Mouse (Mus musculus): ENCODE results near the gene BC067074.

- TF ChIP-seq MYC (IDR thresholded peaks at IDR 0.05; ENCODE audit: low read depth, low read length) (no peak), CHD2 (IDR thresholded peaks at IDR 0.05; ENCODE audit: low read length) (no peak), CTCF (IDR thresholded peaks at IDR 0.05 in 2 of 3, conservative IDR thresholded peaks at IDR 0.05 in 1 of 3; ENCODE audit: control insufficient read depth in 1 of 3, insufficient read depth in 1 of 3, low read depth in 2 of 3, low read length in 3 of 3, poor library complexity in 1 of 3, severe bottlenecking in 1 of 3) (no peak), EP300 (IDR thresholded peaks at IDR 0.05; ENCODE audit: low read depth in 1 of 2, low read length in 2 of 2) (no peak), KAT2A (conservative IDR thresholded peaks at IDR 0.05; ENCODE audit: low read depth, low read length) (no peak)
Measured at GRCm38 (mm10) chr13:113325678-113326077, 32.7 kb downstream of the BC067074 start.
